Mouse (Mus musculus): ENCODE measurements around the gene Olfr711.
"Not testable (repeated sequence)": the region's sequence is repeated elsewhere in the genome, so short reads cannot be mapped to it uniquely, and the experiment has no call there.

Olfr711 gene

GRCm38 (mm10) chr7:106975353-106975752 lies at the start of gene Olfr711:
TSS of gene Olfr711 (minus strand) at chr7:106975453.
- no peak for DNase-seq

- no peak for DNase-seq
Measured at GRCm38 (mm10) chr7:107005972-107006371, 30.7 kb upstream of the Olfr711 start, which contains the start of gene Olfr2. TSS of gene Olfr2 (minus strand) at chr7:107006072.

GRCm38 (mm10) chr7:107004169-107004568 lies 28.9 kb upstream of the Olfr711 start:
- DNase-seq: no peak

GRCm38 (mm10) chr7:107000798-107001197 lies 25.5 kb upstream of the Olfr711 start:
- DNase-seq: no peak

GRCm38 (mm10) chr7:106985236-106985635 lies 10.0 kb upstream of the Olfr711 start:
- DNase-seq: no peak

GRCm38 (mm10) chr7:106967503-106967902 lies 7.8 kb downstream of the Olfr711 start:
- DNase-seq: not testable (repeated sequence)

- no peak for DNase-seq
Measured at GRCm38 (mm10) chr7:106963837-106964236, 11.4 kb downstream of the Olfr711 start, which contains the start of gene Olfr6. TSS of gene Olfr6 (minus strand) at chr7:106963937.

GRCm38 (mm10) chr7:106948212-106948611 lies 27.0 kb downstream of the Olfr711 start, which contains the start of gene Olfr710:
TSS of gene Olfr710 (minus strand) at chr7:106948312.
- DNase-seq: no peak

GRCm38 (mm10) chr7:106932119-106932518 lies 43.1 kb downstream of the Olfr711 start, which contains the start of gene Olfr709-ps1:
TSS of gene Olfr709-ps1 (minus strand) at chr7:106932219.
- DNase-seq: no peak

GRCm38 (mm10) chr7:106920961-106921360 lies 54.3 kb downstream of the Olfr711 start:
- not testable (repeated sequence) for DNase-seq
